Mouse (Mus musculus) olfactory bulb, adult 2 months (tissue): Measurements from ENCODE around the gene Nubp2.
A peak's percentile ranks its signal among the peaks of the same experiment; 100 is the strongest.

Source experiments
- CTCF ChIP-seq: fragments of 200-500 bp; IDR thresholded peaks from 2 replicates; pipeline ENCODE4 v1.5.1; 2012; ENCODE audit warnings: low read depth, mild to moderate bottlenecking, low read length, moderate library complexity; ENCODE audit not compliant: insufficient read depth
- POLR2A ChIP-seq: fragments of 200-500 bp; IDR thresholded peaks from 2 replicates; pipeline ENCODE4 v1.6.1; 2012; ENCODE audit warnings: mild to moderate bottlenecking, low read depth, low read length, moderate library complexity; ENCODE audit not compliant: insufficient read depth

DNA sequence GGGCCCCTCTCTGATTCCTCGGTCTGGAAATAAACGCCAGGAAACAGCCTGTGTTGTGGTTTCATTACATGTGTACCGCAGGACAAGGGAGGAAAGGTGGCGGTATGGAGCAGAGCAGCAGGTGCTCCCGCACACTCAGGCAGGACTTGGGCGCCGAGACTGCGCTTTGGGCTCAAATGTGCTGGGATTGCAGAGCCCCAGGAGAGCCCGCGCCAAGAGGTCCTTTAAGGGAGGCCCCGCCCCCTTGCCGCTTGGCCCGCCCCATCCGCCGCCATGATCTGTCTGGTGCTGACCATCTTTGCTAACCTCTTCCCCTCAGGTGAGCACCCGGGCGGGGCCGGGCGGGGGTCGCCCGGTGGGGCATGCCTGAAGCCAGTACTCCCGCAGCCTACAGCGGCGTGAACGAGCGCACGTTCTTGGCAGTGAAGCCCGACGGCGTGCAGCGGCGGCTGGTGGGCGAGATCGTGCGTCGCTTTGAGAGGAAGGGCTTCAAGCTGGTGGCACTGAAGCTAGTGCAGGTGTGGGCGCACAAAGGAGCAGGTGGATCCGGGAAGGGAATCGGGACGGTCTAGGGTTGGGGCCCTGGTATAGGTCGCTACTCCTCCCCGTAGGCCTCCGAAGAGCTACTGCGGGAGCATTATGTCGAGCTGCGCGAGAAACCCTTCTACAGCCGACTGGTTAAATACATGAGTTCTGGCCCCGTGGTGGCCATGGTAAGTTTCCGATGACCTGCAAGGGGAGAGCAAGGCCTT is 10.3 kb upstream of the Nubp2 start, which contains the start of gene Nme3:
- TF ChIP-seq POLR2A (0 out of 2 replicates have a peak, but pooled peaks have one; percentile 47), CTCF (no peak)
